Mouse (Mus musculus): Measurements from ENCODE around the gene Serpina10. TPM values are rescaled to one million over a fixed set of nuclear protein-coding genes. Genes with fewer than 3 reads are reported as not detected.

Gene Serpina10
- polyA plus RNA-seq, 1 experiment from 2014 or later = not detected

GRCm38 (mm10) chr12:103660076-103660475 lies 28.8 kb upstream of the Serpina10 start:
- Histone ChIP-seq H3K4me3 (ENCODE audit: low read depth, low read length) (no peak overlapping the region), H3K4me2 (ENCODE audit: low read depth, low read length, severe bottlenecking) (no peak overlapping the region), H3K9ac (ENCODE audit: low read length) (no peak overlapping the region), H3K36me3 (ENCODE audit: control insufficient read depth, insufficient read depth, low read length) (no peaks in the 10 kb centered on the region), H3K4me1 (replicated peaks; ENCODE audit: control insufficient read depth, insufficient read depth, low read length) (no peaks in the 10 kb centered on the region), H3K27ac (ENCODE audit: low read depth, low read length) (no peak overlapping the region), H3K27me3 (ENCODE audit: control insufficient read depth, insufficient read depth, low read length) (no peaks in the 10 kb centered on the region), H3K9me3 (ENCODE audit: control insufficient read depth, low read length) (no peaks in the 10 kb centered on the region)
- ATAC-seq (replicated peaks; ENCODE audit: low FRiP score) (no peak), DNase-seq (ENCODE audit: low spot score) (no peak)
- 89% methylated on average over 5 of the region's 5 CpGs for WGBS

- H3K27ac ChIP-seq (ENCODE audit: low read depth, low read length) = no peak overlapping the region
- WGBS = 88% methylated on average over 2 of the region's 2 CpGs
- H3K4me3 ChIP-seq (ENCODE audit: low read depth, low read length) = no peak overlapping the region
- no peak overlapping the region for H3K4me2 ChIP-seq (ENCODE audit: low read depth, low read length, severe bottlenecking)
- H3K27me3 ChIP-seq (ENCODE audit: control insufficient read depth, insufficient read depth, low read length) = no peaks in the 10 kb centered on the region
- H3K9me3 ChIP-seq (ENCODE audit: control insufficient read depth, low read length) = no peaks in the 10 kb centered on the region
- ATAC-seq (replicated peaks; ENCODE audit: low FRiP score) (no peak), DNase-seq (ENCODE audit: low spot score) (no peak)
- H3K36me3 ChIP-seq (ENCODE audit: control insufficient read depth, insufficient read depth, low read length) = no peaks in the 10 kb centered on the region
- no peak overlapping the region for H3K9ac ChIP-seq (ENCODE audit: low read length)
- H3K4me1 ChIP-seq (replicated peaks; ENCODE audit: control insufficient read depth, insufficient read depth, low read length) = no peaks in the 10 kb centered on the region
These were observed 27.9 kb upstream of the Serpina10 start for GRCm38 (mm10) chr12:103659171-103659570.

DNA sequence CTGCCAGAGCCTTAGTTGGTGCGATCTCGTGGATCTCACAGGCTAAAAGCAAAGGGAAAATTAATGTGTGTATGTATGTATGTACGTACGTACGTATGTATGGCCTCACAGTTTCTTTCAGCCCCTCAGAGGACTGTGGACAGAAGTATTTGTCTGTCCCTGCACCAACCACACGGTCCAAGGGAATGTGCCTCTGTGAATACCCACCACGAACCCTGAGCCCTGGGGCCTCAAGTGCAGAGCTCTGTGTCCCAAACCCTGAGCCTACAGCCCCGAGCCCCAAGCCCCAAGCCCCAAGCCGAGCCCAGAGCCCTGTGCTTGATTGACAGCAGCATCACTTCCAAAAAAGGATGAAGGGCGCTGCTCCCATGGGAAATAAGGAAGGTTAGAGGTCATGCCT lies 26.7 kb upstream of the Serpina10 start:
- Histone ChIP-seq H3K4me2 (ENCODE audit: low read depth, low read length, severe bottlenecking) (no peak overlapping the region), H3K4me1 (replicated peaks; ENCODE audit: control insufficient read depth, insufficient read depth, low read length) (no peaks in the 10 kb centered on the region), H3K27me3 (ENCODE audit: control insufficient read depth, insufficient read depth, low read length) (no peaks in the 10 kb centered on the region), H3K9me3 (ENCODE audit: control insufficient read depth, low read length) (no peaks in the 10 kb centered on the region), H3K4me3 (ENCODE audit: low read depth, low read length) (no peak overlapping the region), H3K36me3 (ENCODE audit: control insufficient read depth, insufficient read depth, low read length) (no peaks in the 10 kb centered on the region), H3K9ac (ENCODE audit: low read length) (no peak overlapping the region), H3K27ac (ENCODE audit: low read depth, low read length) (no peak overlapping the region)
- no peak for ATAC-seq (replicated peaks; ENCODE audit: low FRiP score)
- 88% methylated on average over 10 of the region's 10 CpGs for WGBS
- DNase-seq (ENCODE audit: low spot score) = no peak

- Histone ChIP-seq H3K36me3 (ENCODE audit: control insufficient read depth, insufficient read depth, low read length) (no peaks in the 10 kb centered on the region), H3K9ac (ENCODE audit: low read length) (no peak within 1 kb of the TSS), H3K27me3 (ENCODE audit: control insufficient read depth, insufficient read depth, low read length) (no peaks in the 10 kb centered on the region), H3K4me1 (replicated peaks; ENCODE audit: control insufficient read depth, insufficient read depth, low read length) (no peaks in the 10 kb centered on the region), H3K4me2 (ENCODE audit: low read depth, low read length, severe bottlenecking) (no peak within 1 kb of the TSS), H3K27ac (ENCODE audit: low read depth, low read length) (no peak within 1 kb of the TSS), H3K9me3 (ENCODE audit: control insufficient read depth, low read length) (no peaks in the 10 kb centered on the region), H3K4me3 (ENCODE audit: low read depth, low read length) (no peak within 1 kb of the TSS)
- 83% methylated on average over 9 of the region's 9 CpGs for WGBS
- no peak for DNase-seq (ENCODE audit: low spot score)
- ATAC-seq (replicated peaks; ENCODE audit: low FRiP score) = no peak
These were observed 25.8 kb upstream of the Serpina10 start, which contains the start of gene Serpina6 for GRCm38 (mm10) chr12:103656848-103657626. Gene Serpina6, minus strand, starts transcription at chr12:103657212.

- ATAC-seq (replicated peaks; ENCODE audit: low FRiP score) = no peak
- no peak overlapping the region for H3K4me2 ChIP-seq (ENCODE audit: low read depth, low read length, severe bottlenecking)
- 85% methylated on average over 7 of the region's 7 CpGs for WGBS
These were observed 24.1 kb upstream of the Serpina10 start for GRCm38 (mm10) chr12:103655123-103656044.

DNA sequence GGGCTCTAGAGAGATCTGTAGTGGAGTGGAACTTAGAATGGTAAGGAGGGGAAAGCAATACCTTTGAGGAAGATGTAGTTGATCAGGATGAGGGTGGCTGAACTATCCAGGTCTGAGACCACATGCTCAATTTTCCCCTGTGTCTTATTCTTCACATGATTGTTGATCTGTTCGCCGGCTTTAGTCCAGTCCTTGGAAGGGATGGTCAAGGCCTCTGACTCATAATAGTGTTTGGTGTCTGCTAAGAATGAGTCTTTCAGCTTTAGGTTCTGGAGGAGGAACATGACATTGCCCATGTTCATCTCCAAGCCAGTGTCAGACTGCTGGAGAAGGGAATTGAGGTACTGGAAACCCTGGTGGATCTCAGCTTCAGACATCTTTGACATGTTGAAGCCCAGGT lies 22.6 kb upstream of the Serpina10 start:
- WGBS = 96% methylated on average over 2 of the region's 2 CpGs
- Histone ChIP-seq H3K36me3 (ENCODE audit: control insufficient read depth, insufficient read depth, low read length) (no peaks in the 10 kb centered on the region), H3K9me3 (ENCODE audit: control insufficient read depth, low read length) (no peaks in the 10 kb centered on the region), H3K27ac (ENCODE audit: low read depth, low read length) (no peak overlapping the region), H3K4me2 (ENCODE audit: low read depth, low read length, severe bottlenecking) (no peak overlapping the region), H3K9ac (ENCODE audit: low read length) (no peak overlapping the region), H3K4me1 (replicated peaks; ENCODE audit: control insufficient read depth, insufficient read depth, low read length) (no peaks in the 10 kb centered on the region), H3K27me3 (ENCODE audit: control insufficient read depth, insufficient read depth, low read length) (no peaks in the 10 kb centered on the region), H3K4me3 (ENCODE audit: low read depth, low read length) (no peak overlapping the region)
- DNase-seq (ENCODE audit: low spot score) = no peak
- no peak for ATAC-seq (replicated peaks; ENCODE audit: low FRiP score)

More at GRCm38 (mm10) chr12:103655123-103656044, 24.1 kb upstream of the Serpina10 start:
- no peaks in the 10 kb centered on the region for H3K4me1 ChIP-seq (replicated peaks; ENCODE audit: control insufficient read depth, insufficient read depth, low read length)
- no peaks in the 10 kb centered on the region for H3K27me3 ChIP-seq (ENCODE audit: control insufficient read depth, insufficient read depth, low read length)
- no peak for DNase-seq (ENCODE audit: low spot score)
- H3K9me3 ChIP-seq (ENCODE audit: control insufficient read depth, low read length) = no peaks in the 10 kb centered on the region
- H3K9ac ChIP-seq (ENCODE audit: low read length) = no peak overlapping the region
- H3K27ac ChIP-seq (ENCODE audit: low read depth, low read length) = no peak overlapping the region
- no peaks in the 10 kb centered on the region for H3K36me3 ChIP-seq (ENCODE audit: control insufficient read depth, insufficient read depth, low read length)
- no peak overlapping the region for H3K4me3 ChIP-seq (ENCODE audit: low read depth, low read length)

- DNase-seq (ENCODE audit: low spot score) (no peak), ATAC-seq (replicated peaks; ENCODE audit: low FRiP score) (no peak)
- H3K9me3 ChIP-seq (ENCODE audit: control insufficient read depth, low read length) = no peaks in the 10 kb centered on the region
- no peak overlapping the region for H3K4me2 ChIP-seq (ENCODE audit: low read depth, low read length, severe bottlenecking)
- H3K36me3 ChIP-seq (ENCODE audit: control insufficient read depth, insufficient read depth, low read length) = no peaks in the 10 kb centered on the region
- WGBS = 88% methylated on average over 2 of the region's 2 CpGs
- no peak overlapping the region for H3K27ac ChIP-seq (ENCODE audit: low read depth, low read length)
- no peak overlapping the region for H3K9ac ChIP-seq (ENCODE audit: low read length)
- H3K27me3 ChIP-seq (ENCODE audit: control insufficient read depth, insufficient read depth, low read length) = no peaks in the 10 kb centered on the region
- no peak overlapping the region for H3K4me3 ChIP-seq (ENCODE audit: low read depth, low read length)
- no peaks in the 10 kb centered on the region for H3K4me1 ChIP-seq (replicated peaks; ENCODE audit: control insufficient read depth, insufficient read depth, low read length)
These were observed 15.1 kb upstream of the Serpina10 start for GRCm38 (mm10) chr12:103646314-103646713.

GRCm38 (mm10) chr12:103644601-103645000 lies 13.4 kb upstream of the Serpina10 start:
- WGBS = 40% methylated on average over 5 of the region's 5 CpGs
- Histone ChIP-seq H3K27me3 (ENCODE audit: control insufficient read depth, insufficient read depth, low read length) (no peaks in the 10 kb centered on the region), H3K4me2 (ENCODE audit: low read depth, low read length, severe bottlenecking) (no peak overlapping the region), H3K9ac (ENCODE audit: low read length) (no peak overlapping the region), H3K27ac (ENCODE audit: low read depth, low read length) (no peak overlapping the region), H3K9me3 (ENCODE audit: control insufficient read depth, low read length) (no peaks in the 10 kb centered on the region), H3K4me1 (replicated peaks; ENCODE audit: control insufficient read depth, insufficient read depth, low read length) (no peaks in the 10 kb centered on the region), H3K4me3 (ENCODE audit: low read depth, low read length) (no peak overlapping the region), H3K36me3 (ENCODE audit: control insufficient read depth, insufficient read depth, low read length) (no peaks in the 10 kb centered on the region)
- no peak for ATAC-seq (replicated peaks; ENCODE audit: low FRiP score)
- DNase-seq (ENCODE audit: low spot score) = no peak

Measured in forebrain, embryonic 11.5 days (tissue).